Mouse (Mus musculus) embryo, embryonic 11.5 days (tissue): Measurements from ENCODE around the gene Mgat5.
A peak's percentile ranks its signal among the peaks of the same experiment; 100 is the strongest.

Experiments
- DNase-seq: peaks from one replicate; pipeline ENCODE4 v3.0.0-alpha.2; 2012; ENCODE audit warnings: low read depth, low spot score

Gene Mgat5

GRCm38 (mm10) chr1:127425021-127425532 lies 220.3 kb downstream of the Mgat5 start:
- no peak for DNase-seq

- DNase-seq, result no peak
Observed at GRCm38 (mm10) chr1:127430290-127430689, 225.5 kb downstream of the Mgat5 start.

DNA sequence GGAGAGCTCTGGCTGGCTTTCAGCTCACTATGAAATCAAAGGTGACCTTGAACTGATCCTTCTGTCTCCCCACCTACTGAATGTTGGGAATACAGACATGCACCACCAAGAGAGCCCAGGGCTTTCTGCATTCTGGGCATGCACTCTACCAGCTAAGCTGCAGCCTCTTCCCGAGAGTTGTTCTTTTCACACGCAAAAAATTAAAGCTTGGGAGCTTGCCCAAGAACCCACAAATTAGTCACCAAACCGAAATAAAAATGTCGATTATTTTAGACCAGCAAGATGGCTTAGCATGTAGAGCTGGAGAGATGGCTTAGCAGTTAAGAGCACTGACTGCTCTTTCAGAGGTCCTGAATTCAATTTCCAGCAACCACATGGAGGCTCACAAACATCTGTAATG lies 230.0 kb downstream of the Mgat5 start:
- DNase-seq, result no peak

DNA sequence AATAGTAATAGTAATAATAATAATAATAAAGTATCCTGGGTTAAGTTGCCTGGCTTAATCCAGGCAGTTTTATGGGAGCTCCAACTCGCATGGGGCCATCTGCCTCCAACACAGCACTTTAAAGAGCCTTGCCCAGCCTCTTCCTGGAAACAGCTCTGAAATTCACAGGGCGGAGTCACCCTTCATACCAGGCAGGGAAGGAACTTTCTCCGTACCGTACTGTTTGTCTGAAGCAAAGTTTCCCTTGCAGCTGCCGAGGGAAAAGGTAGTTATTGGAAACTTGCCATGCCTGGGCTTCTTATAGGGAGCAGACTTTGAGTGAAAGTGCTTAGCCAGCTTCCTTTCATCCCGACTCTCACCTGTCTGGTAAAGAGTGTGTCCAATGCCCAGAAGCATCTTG lies 232.3 kb downstream of the Mgat5 start:
- DNase-seq, result no peak

DNA sequence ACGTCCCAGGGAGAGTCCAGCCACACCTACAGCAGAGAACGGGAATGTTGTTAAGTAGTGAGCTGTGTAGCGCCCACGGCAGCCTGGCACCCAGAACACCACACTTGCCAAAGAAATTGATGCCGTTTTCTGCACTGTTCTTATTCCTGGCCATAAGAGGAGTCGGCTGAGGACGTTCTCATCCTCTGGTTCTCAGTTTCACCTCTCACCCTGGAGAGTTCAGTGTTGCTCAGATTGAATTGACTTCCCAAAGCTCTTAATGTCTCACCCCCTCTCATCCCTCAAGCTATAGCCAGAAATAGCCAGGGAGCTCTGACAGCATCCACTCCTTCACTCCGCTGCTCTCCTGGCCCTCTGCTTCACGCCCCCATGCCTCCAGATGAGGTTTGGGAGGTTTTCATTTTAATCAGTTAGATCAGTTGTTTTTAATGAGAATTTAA lies 234.7 kb downstream of the Mgat5 start:
- DNase-seq, result no peak

DNA sequence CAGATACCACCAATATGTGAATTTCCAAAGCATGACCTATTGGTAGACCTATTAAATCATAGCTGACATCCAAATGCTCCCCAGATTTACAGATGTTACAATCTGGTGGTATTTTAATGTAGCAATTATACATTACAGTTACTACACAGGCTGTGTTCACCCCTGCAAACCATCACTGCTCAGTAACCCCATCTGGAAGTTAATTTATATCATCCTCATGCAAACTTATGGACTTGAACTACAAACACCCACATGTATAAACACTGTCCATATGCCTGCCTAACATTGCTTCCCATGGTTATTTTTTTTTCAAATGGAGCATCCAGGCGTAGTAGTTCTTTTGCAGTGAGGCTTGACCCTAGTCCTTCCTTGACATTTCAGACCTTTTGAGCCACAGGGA lies 236.2 kb downstream of the Mgat5 start:
- DNase-seq, result no peak

DNA sequence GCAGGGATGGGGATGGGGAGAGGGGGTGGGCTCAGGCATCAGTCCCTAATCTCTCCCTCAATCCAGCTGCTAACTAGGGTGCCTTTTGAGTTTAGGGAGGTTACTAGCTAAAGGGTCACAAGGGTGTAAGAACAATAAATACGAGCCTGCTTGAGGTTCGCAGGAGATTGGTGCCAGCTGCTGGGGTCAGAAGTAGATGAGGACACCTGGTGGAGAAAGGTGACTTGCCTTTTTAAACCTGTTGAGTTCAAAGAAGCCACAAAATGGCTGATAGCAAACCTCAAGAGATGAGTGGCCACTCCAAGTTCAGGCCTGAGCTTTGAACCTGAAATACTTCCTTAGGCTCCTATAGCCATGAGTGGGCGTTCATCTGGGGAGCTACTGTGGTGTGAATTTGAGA lies 236.9 kb downstream of the Mgat5 start:
- DNase-seq, result no peak

DNA sequence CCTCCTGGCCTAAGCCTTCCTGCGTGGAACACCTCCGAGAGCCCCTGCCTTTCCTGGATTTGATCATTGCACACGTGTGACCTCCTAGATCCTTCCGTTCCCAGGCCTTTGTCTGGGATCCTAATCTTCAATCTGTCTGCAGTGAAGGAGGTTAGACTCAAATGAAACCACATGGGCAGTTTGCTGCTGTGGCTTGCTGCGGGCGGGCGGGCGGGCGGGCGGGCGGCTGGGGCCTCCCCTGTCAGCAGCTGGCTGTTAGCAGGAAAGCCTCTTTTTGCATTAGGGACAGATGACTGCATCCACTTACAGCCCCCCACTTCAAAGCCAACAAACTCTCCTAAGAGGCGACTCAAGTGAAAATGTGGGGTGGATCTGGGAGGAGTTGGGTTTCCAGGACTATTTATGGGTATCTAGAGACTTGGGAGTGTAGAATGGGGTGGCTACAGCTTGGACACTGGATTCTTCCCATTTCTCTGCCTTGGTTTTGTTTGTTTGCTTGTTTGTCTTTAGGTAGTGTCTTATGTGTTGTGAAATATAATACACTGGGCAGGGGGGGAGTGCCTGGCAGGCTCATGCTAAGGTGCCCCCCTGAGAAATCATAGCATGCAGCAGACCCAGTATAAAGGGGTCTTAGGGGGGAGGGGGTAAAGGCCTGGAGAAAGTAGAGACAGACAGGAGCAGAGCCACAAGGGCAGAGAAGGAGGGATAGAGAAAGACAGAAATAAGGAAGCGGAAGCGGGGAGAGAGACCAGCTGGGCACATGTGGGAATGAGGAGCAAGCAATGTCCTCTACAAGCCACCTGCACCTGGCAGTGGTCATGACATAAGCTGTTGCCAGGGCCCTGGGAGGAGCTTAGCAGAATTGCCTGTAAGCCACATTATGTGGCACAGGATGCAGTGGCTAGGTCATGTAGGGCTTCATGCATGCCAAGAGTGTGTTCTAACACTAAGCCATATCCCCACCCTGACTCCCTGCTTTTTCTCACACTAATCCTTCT lies 238.4 kb downstream of the Mgat5 start:
- no peak for DNase-seq

DNA sequence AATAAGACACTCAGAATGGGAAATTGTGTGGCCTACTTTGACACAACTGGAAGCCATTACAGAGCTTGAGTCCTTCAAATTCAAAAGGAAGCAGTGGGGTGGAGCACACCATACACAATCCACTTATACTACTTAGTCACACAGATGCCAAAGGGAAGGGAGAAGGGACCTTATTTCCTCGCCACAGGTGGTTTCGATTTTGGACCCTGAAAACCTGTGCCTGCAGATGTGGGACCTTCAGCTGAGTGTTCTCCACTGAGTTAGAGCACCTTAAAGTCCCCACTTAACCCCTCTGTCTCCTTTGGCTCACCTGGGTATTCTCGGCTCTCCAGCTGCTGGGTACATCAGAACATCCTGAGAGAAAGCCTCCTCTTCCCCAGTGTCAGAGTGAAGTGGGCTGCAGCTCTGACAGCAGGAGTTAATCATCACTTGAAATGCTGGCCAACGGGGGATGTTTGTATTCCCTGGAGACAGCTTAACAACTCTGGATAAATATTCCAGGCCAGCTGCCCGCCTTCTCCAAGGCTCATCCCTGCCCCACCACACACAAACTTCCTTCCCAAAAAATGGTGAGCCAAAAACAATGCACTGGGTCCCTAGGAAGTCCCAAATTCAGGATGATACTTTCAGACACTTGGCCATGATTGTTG lies 240.1 kb downstream of the Mgat5 start:
- DNase-seq, result no peak

DNA sequence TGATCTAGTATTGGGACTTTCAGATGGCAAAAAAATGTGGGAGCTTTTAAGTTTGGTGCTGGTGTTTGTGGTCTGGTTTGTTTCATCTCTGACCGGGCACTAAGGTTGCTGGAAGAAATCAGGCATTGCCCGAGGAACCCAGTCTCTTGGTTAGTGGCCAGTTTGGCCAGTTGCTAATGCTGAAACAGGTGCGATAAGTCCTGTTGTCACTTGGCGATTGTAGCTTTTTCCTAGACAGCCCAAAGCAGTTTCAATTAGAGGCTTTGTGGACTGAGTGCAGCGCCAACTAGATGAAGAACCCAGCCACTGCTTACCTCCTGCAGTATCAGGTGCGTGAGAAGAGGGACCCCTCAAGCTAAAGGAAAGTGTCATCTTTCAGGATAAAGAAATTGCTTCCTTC lies 248.6 kb downstream of the Mgat5 start:
- no peak for DNase-seq

- peak; percentile 77 for DNase-seq
Observed at GRCm38 (mm10) chr1:127459015-127459451, 254.2 kb downstream of the Mgat5 start.

GRCm38 (mm10) chr1:127459576-127459975 lies 254.8 kb downstream of the Mgat5 start:
- DNase-seq, result no peak

DNA sequence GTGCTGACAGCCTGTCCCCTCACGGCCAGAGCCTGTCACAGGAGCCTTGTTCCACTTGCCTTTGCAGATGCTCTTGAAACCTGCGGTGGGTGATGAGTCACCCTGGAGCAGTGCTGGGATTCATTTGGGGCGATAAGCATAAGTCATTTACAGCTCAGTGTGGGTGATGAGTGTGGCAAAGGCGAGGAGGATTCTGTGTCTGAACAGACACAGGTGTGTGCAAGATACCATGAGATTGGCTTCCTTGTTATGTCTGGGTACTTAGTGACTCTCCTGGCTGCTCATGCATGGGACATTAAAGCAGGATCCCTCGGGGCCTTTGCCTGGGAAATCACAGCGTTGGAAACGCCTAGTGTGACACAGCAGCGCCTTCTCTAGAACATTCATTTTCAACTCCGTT lies 256.2 kb downstream of the Mgat5 start:
- no peak for DNase-seq

- DNase-seq, result no peak
Observed at GRCm38 (mm10) chr1:127464041-127464440, 259.2 kb downstream of the Mgat5 start.

- DNase-seq, result no peak
Observed at GRCm38 (mm10) chr1:127465292-127465691, 260.5 kb downstream of the Mgat5 start.

DNA sequence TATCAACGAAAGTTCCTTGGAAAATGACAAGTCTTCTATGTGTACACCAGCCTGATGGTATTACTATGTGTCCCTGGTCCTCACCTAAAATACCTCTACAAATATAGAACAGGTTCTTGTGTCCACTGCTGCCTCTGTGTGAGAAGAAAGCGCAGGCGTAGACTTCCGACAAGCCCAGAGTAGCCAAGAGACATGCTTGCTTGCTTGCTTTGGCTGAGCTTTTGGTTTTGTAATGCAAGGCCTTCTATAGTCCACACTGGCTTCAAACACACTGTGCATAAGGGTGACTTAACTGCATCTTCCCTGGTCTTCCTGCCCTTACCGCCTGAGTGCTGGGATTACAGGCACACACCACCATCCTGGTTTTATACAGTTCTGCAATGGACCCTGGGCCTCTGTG lies 262.4 kb downstream of the Mgat5 start:
- DNase-seq, result no peak

DNA sequence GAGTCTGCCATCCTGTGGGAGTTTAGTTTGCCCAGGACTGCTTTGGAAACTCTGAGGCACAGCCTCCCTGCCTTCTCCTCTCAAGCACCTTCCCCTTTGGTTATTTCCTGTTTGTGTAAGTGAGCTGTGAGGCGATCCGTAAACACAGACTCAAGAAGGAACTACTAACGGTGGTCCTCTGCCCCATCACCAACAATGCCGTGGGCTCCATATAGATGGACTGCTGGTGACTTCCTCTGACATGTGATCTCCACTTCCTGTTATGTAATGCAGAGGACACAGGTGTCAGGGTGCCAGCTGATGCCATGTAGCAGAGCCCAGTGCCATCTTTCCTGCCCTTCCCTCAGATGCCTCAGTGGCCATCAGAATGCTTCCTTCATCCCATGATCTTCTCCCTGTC lies 265.4 kb downstream of the Mgat5 start:
- no peak for DNase-seq

- no peak for DNase-seq
Observed at GRCm38 (mm10) chr1:127475756-127476155, 270.9 kb downstream of the Mgat5 start.

- DNase-seq, result no peak
Observed at GRCm38 (mm10) chr1:127482911-127483310, 278.1 kb downstream of the Mgat5 start.

DNA sequence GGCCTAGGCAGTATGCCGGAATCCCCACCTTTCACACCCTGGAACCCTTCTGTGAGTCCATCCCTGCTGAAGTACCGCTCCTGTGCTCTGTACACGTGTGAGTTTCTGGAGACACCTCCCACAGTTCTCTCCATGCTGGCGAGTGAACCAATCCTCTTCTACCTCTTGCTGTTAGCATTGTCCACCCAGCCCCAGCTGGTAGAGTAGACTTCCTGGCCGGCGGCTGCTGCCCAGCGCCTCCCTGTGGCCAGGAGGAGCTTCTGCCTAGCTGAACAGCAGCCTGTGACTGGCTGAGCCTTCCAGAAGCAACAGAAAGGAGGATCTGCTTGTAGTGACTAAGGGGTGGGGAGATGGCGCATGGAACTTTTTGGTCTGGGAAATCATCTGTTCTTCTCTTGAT lies 279.4 kb downstream of the Mgat5 start:
- DNase-seq, result no peak

GRCm38 (mm10) chr1:127484826-127485225 lies 280.0 kb downstream of the Mgat5 start:
- DNase-seq, result peak; percentile 16

GRCm38 (mm10) chr1:127487161-127487560 lies 282.3 kb downstream of the Mgat5 start:
- no peak for DNase-seq
